Mouse (Mus musculus) cerebellum, adult 9-10 months (tissue): ENCODE measurements at regions not wholly inside any gene's neighbourhood (a gene's known extent, or its start where the extent isn't known, plus 50 kb on each side); places are given as distances from the start of the nearest gene placed in this dataset.

ENCODE experiments used
- DNase-seq: peaks from one replicate; pipeline ENCODE4 v3.0.0; 2022

DNA sequence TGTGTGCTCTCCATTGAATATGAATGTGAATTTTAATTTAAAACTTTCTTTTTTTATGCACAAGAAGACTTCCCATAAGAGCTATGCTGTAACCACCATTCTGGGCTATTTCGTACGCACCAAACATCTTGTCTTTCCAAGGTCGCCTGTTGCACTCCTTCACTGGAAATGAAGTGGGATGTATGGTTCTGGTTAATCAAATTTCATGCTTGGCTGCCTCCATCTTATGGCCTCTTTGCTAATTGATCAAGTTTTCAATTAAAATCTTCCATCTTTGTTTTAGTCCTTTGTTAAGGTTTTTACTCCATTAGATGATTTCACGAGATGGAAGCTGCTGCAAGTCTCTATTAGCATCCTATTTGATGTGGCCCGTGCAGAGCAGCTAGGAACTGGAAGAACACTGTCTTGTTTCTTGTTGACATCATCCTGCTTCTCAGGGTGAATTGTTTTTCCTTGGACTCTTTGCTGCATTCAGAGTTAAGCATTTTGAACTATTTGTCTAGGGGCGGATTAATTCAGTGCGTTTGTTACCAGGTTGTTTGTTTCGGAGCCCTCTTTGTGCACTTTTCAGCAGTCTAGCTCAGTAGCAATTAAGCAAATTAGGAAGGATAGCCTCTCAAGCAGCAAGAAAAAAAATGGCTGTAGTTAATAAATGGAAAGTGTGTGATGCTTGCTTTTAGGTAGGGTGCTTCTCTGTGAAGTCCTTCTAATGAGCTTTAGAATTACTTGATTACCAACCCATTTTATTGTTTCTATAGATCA, 147.4 kb upstream of the Alcam start:
- DNase-seq, result no peak

DNA sequence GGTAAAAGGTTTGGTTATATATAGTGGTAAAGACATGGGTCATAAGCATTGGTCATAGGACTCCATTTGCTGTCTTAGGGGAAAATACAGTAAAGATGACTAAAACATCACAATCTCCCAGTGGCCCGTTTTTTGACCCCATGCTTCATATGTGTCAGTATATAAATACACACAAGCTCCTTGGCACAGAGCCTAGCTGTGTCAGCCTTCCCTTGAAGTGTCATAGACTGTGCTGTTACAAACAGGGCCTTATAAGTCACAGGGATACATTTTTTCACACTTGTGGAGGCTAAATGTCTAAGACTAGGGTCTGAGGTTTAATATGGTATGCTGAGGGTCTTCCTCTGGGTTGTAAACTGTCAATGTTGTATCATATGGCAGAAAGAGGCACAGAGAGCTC, 144.4 kb upstream of the Alcam start:
- no peak for DNase-seq

DNA sequence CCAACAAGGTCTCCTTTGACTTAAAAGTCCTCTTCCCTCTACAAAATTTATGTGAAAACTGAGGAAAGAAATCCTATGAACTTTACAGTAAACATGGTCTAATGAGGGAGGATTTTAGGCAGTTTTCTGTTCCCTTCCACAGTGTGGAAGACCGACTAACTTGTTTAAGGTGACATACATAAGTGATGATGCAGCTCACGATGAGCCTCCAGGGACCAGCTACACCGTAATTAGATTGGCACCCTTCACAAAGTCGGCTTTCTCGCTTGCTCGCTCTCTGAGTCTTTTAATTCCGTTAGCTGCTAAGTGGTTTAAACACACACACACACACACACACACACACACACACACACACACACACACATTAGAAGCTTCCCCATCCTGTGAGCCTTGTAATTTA, 143.3 kb upstream of the Alcam start:
- DNase-seq, result no peak

DNA sequence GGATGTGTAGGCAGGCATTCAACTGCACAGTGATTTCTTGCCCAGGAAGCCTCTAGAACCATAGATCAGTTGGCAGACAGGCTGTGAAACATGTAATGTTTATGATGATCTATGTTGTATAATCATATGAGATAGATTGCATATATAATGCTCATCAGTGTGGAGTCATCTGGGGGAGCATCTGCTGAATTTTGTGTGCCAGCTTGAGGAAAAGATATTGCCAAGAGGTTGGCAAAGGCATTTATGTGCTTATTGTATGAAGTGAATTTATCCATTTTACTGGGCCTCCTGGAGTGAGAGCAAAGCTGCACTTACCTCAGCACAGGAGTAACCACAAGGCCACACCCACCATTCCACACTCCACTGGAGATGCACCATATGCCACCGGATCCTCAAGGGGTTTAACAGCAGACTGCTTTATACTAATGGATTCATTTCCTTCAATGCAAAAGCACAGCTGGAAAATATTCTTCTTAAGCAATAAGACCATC, 134.5 kb upstream of the Alcam start:
- no peak for DNase-seq

DNA sequence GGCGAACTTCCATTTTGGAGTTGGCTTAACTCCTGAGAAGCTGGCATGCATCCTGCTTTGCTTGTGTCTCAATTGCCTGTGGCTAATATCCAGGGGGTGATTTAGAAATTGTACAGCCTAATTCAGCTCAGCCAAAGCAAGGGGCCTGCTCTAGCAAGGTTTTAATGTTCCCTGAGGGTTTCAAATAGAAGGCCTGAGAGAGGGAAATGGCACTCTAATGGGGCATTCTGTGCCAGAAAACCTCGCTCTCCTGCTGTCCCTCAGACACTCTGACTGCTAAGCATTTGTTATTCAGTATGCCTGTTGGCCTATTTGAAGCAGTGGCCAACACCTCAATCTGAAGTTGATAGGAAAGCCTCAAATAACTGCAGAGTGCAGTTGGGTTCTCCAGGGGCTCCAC, 115.2 kb upstream of the Alcam start:
- DNase-seq, result peak; percentile 6

DNA sequence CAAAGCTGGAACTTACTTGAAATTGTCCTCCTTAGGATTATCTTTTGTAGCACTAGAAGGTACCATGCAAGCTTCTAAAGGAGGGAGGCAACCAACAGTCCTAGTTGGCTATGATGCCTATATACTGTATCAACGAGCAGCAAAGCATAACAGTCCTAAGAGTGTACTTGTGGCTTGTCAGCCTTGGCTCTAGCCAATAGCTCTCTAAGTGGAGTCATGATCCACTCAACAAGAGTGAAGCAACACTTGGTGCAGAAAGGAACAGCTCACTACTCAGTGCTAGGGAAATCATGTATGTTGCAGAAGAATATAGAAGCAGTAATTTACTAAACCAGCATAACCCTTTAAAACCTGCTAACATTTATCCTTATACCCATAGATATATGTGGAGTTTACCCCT, 82.4 kb upstream of the Alcam start:
- no peak for DNase-seq

DNA sequence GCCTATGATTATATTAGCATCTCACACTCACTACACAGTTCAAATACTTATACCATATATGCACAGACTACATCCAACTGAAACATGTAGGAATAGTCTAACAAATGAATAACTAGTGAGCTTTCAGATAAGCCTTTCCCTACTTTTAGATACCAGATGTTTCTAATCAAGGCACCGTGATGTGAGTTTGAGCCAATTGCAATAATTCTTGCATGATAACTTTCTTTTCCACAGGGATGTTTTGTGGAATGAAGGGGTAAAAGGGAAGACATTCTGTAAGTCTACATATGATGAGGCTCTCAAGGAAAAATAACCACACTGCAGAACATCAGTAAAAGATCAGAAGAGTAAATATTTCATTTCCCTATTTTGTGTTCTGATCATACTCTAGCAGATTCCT, 80.7 kb upstream of the Alcam start:
- no peak for DNase-seq

DNA sequence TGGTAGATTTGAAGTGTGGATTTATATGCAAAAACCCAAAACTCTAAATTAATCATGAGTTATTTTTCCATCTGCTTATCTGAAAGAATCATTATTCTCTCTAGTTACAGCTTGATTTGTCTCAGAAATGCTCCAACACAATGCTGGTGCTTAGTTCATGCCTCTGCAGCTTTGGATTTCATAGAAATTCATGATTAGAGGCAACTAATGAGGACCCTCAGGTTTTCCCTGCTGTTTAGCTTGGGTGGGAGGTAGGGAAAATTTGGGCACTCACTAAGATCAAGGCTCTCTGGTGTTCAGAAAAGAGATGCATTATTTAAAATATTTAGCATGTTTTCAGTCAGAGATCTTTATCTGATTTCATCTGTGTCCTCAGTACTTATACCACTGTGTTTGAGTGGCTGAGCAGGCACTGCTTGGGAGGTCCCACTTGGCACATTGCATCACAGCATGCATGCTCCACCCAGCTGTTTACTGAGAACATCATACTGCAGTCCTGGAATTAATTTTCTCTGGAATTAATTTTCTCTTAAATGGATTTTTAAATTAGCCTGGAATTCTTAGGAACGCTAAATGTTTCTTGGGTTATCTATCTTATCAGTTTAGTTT, 78.7 kb upstream of the Alcam start:
- DNase-seq, result no peak

DNA sequence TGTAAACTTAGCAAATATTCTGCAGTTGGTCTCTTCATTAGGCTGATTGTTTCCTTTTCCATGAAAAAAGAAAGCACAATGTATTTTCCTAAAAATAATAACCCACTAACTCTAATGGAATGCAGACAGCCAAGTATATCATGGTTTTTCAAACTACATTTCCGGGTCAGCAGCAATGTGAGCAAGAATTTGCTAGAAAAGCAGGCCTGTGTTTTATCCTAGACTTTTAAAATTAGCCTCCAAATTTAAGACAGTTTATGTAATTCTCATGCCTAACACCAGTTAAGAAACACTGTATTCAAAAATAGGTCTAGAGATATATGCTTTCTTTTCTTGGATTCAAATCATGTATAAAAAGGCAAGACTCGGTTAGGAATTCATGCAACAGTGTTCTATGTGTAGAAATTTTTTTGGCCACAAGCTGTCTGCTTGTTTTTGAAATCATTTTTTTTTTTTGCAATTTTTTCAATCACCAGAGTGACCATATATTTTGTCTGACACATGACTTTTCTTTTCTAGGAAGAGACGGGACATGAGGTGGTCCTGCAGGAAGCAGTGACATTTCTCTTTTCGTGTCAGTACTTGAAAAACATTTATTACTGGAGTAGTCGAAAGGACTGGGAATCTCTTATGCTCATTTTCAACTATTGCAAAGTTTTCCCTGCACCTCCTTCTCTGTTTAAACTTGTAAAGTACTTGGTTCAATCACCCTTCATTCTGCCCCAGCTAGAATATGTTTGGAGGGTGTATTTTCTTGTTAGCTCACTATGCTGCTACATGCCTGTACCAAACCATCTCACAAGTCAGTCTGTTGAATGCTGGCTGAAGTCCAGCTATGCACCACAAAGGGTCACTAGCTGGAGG, 59.9 kb upstream of the Alcam start:
- DNase-seq, result no peak

DNA sequence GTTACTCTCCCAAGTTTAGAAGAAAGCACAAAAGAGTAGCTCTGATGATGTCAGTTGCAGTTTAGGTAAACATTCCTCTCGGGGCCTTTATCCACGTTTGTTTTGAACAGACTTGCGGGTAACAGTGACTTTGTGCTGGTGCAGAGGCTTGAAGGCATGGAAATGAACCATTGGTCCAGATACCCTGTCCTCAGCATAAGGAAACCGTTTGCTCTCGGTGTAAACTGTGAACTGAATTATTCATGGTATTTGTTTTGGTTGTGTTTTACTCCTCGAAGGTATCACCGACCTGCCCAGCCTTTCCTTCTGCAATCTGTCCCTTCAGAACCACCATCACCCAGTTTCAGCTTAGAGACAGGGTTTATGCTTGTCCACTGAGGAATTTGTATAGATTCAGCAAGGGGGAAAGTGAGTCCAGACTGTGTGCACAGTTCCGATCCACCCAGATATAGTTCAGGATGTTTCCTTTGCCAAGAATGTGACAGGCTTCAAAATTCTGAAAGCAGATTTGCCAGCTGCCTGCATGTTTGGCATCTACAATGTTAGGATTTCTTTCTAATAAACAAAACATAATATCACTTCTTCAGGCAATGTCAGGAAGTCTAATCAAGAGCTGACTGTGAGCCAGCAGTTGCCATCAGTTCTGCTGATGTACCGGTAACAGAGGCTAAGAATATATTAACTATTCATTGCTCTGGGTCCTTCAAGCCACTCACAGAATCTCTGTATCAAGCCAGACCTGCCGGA, 54.9 kb upstream of the Alcam start:
- no peak for DNase-seq
